Mouse (Mus musculus): ENCODE results near the gene Kcne3.

Gene Kcne3

GRCm38 (mm10) chr7:100181614-100182013 lies 5.3 kb downstream of the Kcne3 start:
- DNase-seq (ENCODE audit: low read depth, low spot score) = no peak

GRCm38 (mm10) chr7:100182388-100182787 lies 6.1 kb downstream of the Kcne3 start:
- DNase-seq (ENCODE audit: low read depth, low spot score) = no peak

GRCm38 (mm10) chr7:100187601-100188000 lies 11.3 kb downstream of the Kcne3 start:
- DNase-seq (ENCODE audit: low read depth, low spot score) = no peak

- no peak for DNase-seq (ENCODE audit: low read depth, low spot score)
Observed at GRCm38 (mm10) chr7:100190167-100190566, 13.9 kb downstream of the Kcne3 start.

GRCm38 (mm10) chr7:100190778-100191177 lies 14.5 kb downstream of the Kcne3 start:
- no peak for DNase-seq (ENCODE audit: low read depth, low spot score)

GRCm38 (mm10) chr7:100201191-100201590 lies 24.9 kb downstream of the Kcne3 start:
- no peak for DNase-seq (ENCODE audit: low read depth, low spot score)

- DNase-seq (ENCODE audit: low read depth, low spot score) = no peak
Observed at GRCm38 (mm10) chr7:100203616-100204015, 27.3 kb downstream of the Kcne3 start.

- DNase-seq (ENCODE audit: low read depth, low spot score) = no peak
Observed at GRCm38 (mm10) chr7:100204871-100205270, 28.6 kb downstream of the Kcne3 start.

- DNase-seq (ENCODE audit: low read depth, low spot score) = no peak
Observed at GRCm38 (mm10) chr7:100206144-100206543, 29.8 kb downstream of the Kcne3 start.

GRCm38 (mm10) chr7:100207886-100208285 lies 31.6 kb downstream of the Kcne3 start:
- DNase-seq (ENCODE audit: low read depth, low spot score) = no peak

- DNase-seq (ENCODE audit: low read depth, low spot score) = no peak
Observed at GRCm38 (mm10) chr7:100214310-100214709, 38.0 kb downstream of the Kcne3 start.

GRCm38 (mm10) chr7:100215116-100215732 lies 38.9 kb downstream of the Kcne3 start:
- no peak for DNase-seq (ENCODE audit: low read depth, low spot score)

GRCm38 (mm10) chr7:100215976-100216375 lies 39.7 kb downstream of the Kcne3 start:
- DNase-seq (ENCODE audit: low read depth, low spot score) = no peak

GRCm38 (mm10) chr7:100216601-100217565 lies 40.6 kb downstream of the Kcne3 start:
- no peak for DNase-seq (ENCODE audit: low read depth, low spot score)

GRCm38 (mm10) chr7:100227158-100227875 lies 51.0 kb downstream of the Kcne3 start, which contains the start of gene Pgm2l1:
Gene Pgm2l1 (plus strand): TSS chr7:100227394.
- DNase-seq (ENCODE audit: low read depth, low spot score) = peak; percentile 90

GRCm38 (mm10) chr7:100227896-100228525 lies 51.7 kb downstream of the Kcne3 start:
- DNase-seq (ENCODE audit: low read depth, low spot score) = no peak

GRCm38 (mm10) chr7:100228957-100229356 lies 52.7 kb downstream of the Kcne3 start:
- DNase-seq (ENCODE audit: low read depth, low spot score) = no peak

- DNase-seq (ENCODE audit: low read depth, low spot score) = no peak
Observed at GRCm38 (mm10) chr7:100230646-100231045, 54.3 kb downstream of the Kcne3 start.

- DNase-seq (ENCODE audit: low read depth, low spot score) = no peak
Observed at GRCm38 (mm10) chr7:100231661-100232060, 55.4 kb downstream of the Kcne3 start.

- no peak for DNase-seq (ENCODE audit: low read depth, low spot score)
Observed at GRCm38 (mm10) chr7:100233681-100234080, 57.4 kb downstream of the Kcne3 start.

Data from WW6 (cell line).